Mouse (Mus musculus) lung, adult 2 months (tissue): Measurements from ENCODE around the gene Bspry.

Experiments
- CTCF ChIP-seq: fragments of 200-500 bp; IDR thresholded peaks from 2 replicates; pipeline ENCODE4 v1.5.1; 2011; ENCODE audit warnings: mild to moderate bottlenecking, low read length, control low read depth; ENCODE audit not compliant: insufficient read depth
- POLR2A ChIP-seq: fragments of 200-500 bp; IDR thresholded peaks from 2 replicates; pipeline ENCODE4 v1.6.1; 2011; ENCODE audit warnings: low read depth, mild to moderate bottlenecking, control low read depth, low read length, borderline replicate concordance; ENCODE audit errors: extremely low read depth

DNA sequence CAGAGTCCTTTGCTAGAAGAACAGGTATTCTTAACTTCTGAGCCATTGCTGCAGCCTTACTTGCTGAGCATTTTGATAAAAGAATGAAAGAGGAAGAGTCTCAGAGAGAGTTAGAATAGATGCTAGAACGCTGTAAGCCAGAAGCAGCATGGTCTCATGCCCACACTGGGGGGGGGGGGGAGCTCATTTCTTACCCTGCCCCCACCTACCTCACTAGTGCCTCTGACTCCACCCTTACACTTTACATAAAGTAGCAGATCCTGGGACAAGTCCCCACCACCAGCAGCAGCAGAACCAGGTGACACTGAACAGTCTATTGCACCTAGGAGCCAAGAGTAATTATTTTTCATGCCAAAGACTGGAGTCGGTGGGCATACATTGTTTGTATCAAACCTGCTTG, 4.7 kb upstream of the Bspry start:
- TF ChIP-seq CTCF (no peak), POLR2A (no peak)
